Mouse (Mus musculus): ENCODE data around the gene Bnip1. TPM values are rescaled to one million over a fixed set of nuclear protein-coding genes. Genes with fewer than 3 reads are reported as not detected.

Bnip1 gene
- total RNA-seq, 4 experiments from 2014 or later = 32.7 to 35.3 (median 33.6) TPM

GRCm38 (mm10) chr17:26839718-26840438 lies 59.0 kb downstream of the Bnip1 start:
- no peak for DNase-seq (ENCODE audit: low spot score in 2 of 2)

- DNase-seq (ENCODE audit: low spot score in 2 of 2) = no peak
Measured at GRCm38 (mm10) chr17:26840439-26840780, 59.5 kb downstream of the Bnip1 start.

GRCm38 (mm10) chr17:26840922-26841731 lies 60.3 kb downstream of the Bnip1 start:
- no peak for DNase-seq (ENCODE audit: low spot score in 2 of 2)

GRCm38 (mm10) chr17:26841981-26842380 lies 61.1 kb downstream of the Bnip1 start:
- DNase-seq (ENCODE audit: low spot score in 2 of 2) = no peak

Other genes starting within 250 kb of the Bnip1 start
- 100 to 1,000 TPM; 118 to 152 (median 136) TPM for gene Ergic1, start 219.6 kb upstream of the Bnip1 start, total RNA-seq (2022)
- 10 to 100 TPM; 13.6 to 22.6 (median 20.6) TPM for gene Dusp1, start 218.9 kb upstream of the Bnip1 start, total RNA-seq (2022)
- 10 to 100 TPM; 44.0 to 60.6 (median 49.1) TPM for gene Atp6v0e, start 117.8 kb upstream of the Bnip1 start, total RNA-seq (2022)
- 100 to 1,000 TPM; 123 to 175 (median 152) TPM for gene Crebrf, start 65.4 kb upstream of the Bnip1 start, total RNA-seq (2022)
- gene Nkx2-5, start 63.9 kb downstream of the Bnip1 start, total RNA-seq (2022) = not detected
- gene Kifc5b, start 136.0 kb downstream of the Bnip1 start, total RNA-seq (2022) = 1 to 10 TPM; 2.5 to 7.4 (median 4.2) TPM
- 10 to 100 TPM; 37.0 to 40.3 (median 37.5) TPM for gene Phf1, start 152.0 kb downstream of the Bnip1 start, total RNA-seq (2022)
- gene Cuta, start 158.5 kb downstream of the Bnip1 start, total RNA-seq (2022) = 10 to 100 TPM; 90.0 to 96.1 (median 92.0) TPM
- 100 to 1,000 TPM; 353 to 466 (median 403) TPM for gene Syngap1, start 160.2 kb downstream of the Bnip1 start, total RNA-seq (2022)
- gene Zbtb9, start 192.1 kb downstream of the Bnip1 start, total RNA-seq (2022) = 10 to 100 TPM; 12.2 to 14.7 (median 13.7) TPM
- gene Bak1, start 247.9 kb downstream of the Bnip1 start, total RNA-seq (2022) = 10 to 100 TPM; 11.6 to 15.9 (median 13.7) TPM

All from layer of hippocampus, adult 8-10 months (tissue).